Mouse (Mus musculus): ENCODE data around the gene Nms.

DNA sequence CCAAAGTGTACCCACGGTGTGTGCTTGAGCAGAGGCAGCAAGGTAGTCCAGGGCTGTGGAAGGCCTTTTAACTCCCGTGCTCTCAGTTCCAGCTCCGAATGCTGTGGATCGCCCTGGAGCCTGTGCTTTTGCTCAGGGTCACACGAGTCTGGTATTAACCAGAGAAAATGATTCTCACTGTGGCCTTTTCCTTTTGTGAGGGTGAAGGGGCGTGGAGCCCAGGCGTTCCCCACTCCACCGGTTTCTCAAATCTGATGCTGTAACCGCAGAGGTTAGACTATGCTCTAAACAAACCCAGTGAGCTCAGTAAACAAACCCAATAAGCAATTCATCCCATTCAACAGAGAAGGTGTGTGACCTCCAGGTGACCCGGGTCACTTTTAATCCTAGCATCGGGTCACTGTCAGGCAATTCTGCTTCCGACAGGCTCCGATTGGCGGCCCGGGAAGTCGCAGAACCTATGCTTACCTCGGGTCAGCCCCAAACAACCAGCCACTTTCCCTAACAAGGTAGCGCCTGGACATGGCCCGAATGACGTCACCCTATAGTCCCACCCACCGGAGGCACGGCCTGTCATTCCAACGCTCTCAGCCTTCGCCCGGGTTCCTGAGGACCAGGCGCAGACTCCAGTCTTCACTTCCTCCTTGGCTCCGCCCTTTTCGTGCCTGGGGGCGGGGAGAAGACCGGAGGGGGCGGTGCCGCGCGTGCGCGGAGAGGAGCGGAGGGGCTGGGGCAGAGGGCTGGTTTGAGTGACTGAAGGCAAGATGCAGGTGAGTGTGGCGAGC, 48.3 kb downstream of the Nms start:
- 0 out of 2 replicates have a peak, but pooled peaks have one; percentile 49 for TF ChIP-seq POLR2A (IDR thresholded peaks at IDR 0.05; ENCODE audit: insufficient read depth, low read depth, low read length)
- no peak for TF ChIP-seq CTCF (IDR thresholded peaks at IDR 0.05; ENCODE audit: insufficient read depth, low read depth, low read length)

Measured in olfactory bulb, adult 2 months (tissue).